Mouse (Mus musculus) heart, adult 2 months (tissue): ENCODE data around the gene Zfp846. TPM values are rescaled to one million over a fixed set of nuclear protein-coding genes. Genes with fewer than 3 reads are reported as not detected.

Experiments
- DNase-seq, 2 experiments: peaks; one replicate each; pipeline ENCODE4 v3.0.0; 2021
- H3K27ac ChIP-seq: fragments of 200-600 bp; 2 replicates; pipeline ENCODE4 v1.8.1; 2022
- H3K27me3 ChIP-seq: fragments of 200-500 bp; 2 replicates; pipeline ENCODE4 v1.6.1; 2012; ENCODE audit warnings: mild to moderate bottlenecking, low read length, inconsistent platforms, mixed read lengths; ENCODE audit not compliant: control insufficient read depth, insufficient read depth
- H3K36me3 ChIP-seq: fragments of 200-500 bp; 2 replicates; pipeline ENCODE4 v1.6.1; 2012; ENCODE audit warnings: low read length, inconsistent platforms; ENCODE audit not compliant: control insufficient read depth, insufficient read depth
- H3K4me1 ChIP-seq: fragments of 200-500 bp; 2 replicates; pipeline ENCODE4 v1.6.1; 2011; ENCODE audit warnings: low read length; ENCODE audit not compliant: control insufficient read depth, insufficient read depth
- H3K4me3 ChIP-seq: fragments of 200-600 bp; 2 replicates; pipeline ENCODE4 v1.8.1; 2022
- H3K79me2 ChIP-seq: fragments of 200-500 bp; replicated peaks from 2 replicates; pipeline ENCODE4 v1.6.1; 2012; ENCODE audit warnings: mild to moderate bottlenecking, inconsistent platforms, low read length, moderate library complexity, mixed read lengths; ENCODE audit not compliant: control insufficient read depth, insufficient read depth
- H3K9ac ChIP-seq: fragments of 200-500 bp; 2 replicates; pipeline ENCODE4 v1.6.1; 2012; ENCODE audit warnings: low read depth, mild to moderate bottlenecking, control low read depth, inconsistent platforms, low read length, mixed read lengths
- CTCF ChIP-seq: fragments of 200-600 bp; IDR thresholded peaks from 2 replicates; pipeline ENCODE4 v1.8.1; 2022; ENCODE audit warnings: antibody characterized with exemption, mild to moderate bottlenecking, moderate library complexity
- EP300 ChIP-seq: fragments of 200-500 bp; IDR thresholded peaks from 2 replicates; pipeline ENCODE4 v1.6.1; 2011; ENCODE audit warnings: low read depth, low read length, control low read depth; ENCODE audit not compliant: insufficient read depth
- POLR2A ChIP-seq: fragments of 200-500 bp; IDR thresholded peaks from 2 replicates; pipeline ENCODE4 v1.6.1; 2011; ENCODE audit warnings: mild to moderate bottlenecking, low read depth, low read length, control low read depth; ENCODE audit not compliant: insufficient read depth
- WGBS: fragments of 180-500 bp; shearing (Covaris S2); methylation state at CpG from one replicate; pipeline ENCODE4 v1.1.7; 2018; 5-methylcytosine and 5-hydroxymethylcytosine counted together
- intact Hi-C: fragments of 180-260 bp; cut with DNase I; formaldehyde crosslinking; loops from one replicate; pipeline ENCODE4 v1.15.1; 2025
- long read RNA-seq: library from polyadenylated mRNA; stranded (forward); transcript quantifications from one replicate; pipeline ENCODE4 v2.0.0, GENCODE M21; 2021
- polyA plus RNA-seq: library from polyadenylated mRNA; depleted of rRNA; stranded (reverse); fragments of >200 nt; gene quantifications from 2 replicates; pipeline ENCODE4 v1.2.3, GENCODE M21; 2012; rRNA removed
- total RNA-seq, 2 experiments: library from RNA; stranded (reverse); gene quantifications; 2 replicates each; pipeline ENCODE4 v1.2.3; 2021

Zfp846 gene
- total RNA-seq (1 to 10 TPM; 4.7 to 5.1 TPM), polyA plus RNA-seq (1.4 and 3.5 TPM in 2 replicates)
- long read RNA-seq, full-length matches to known transcripts: 2 of 4 reads
- long read RNA-seq, partial matches to known transcripts: 1 of 4 reads
- long read RNA-seq, other reads (novel, unspliced or antisense): 1 of 4 reads

DNA sequence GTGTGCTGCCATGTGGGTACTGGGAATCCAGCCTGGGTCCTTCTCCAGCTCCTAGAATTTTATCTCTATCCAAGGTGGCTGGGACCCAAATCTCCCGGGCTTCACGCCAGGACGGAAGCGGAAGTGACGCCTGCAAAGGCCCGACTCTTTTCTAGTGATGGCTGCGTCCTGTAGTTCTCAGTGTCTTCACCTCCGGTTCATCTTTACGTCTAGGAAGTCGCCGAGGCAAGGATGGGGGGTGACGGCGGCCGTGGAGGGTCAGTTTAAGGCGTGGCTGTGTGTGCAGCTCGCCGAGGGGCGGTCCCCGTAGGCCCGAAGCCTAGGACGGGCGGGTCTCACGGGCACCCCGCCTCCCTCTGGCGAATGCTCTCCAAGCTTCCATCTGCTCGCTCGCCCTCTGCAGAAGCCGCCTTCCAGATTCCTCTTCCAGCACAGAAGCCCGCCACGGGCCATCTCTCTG lies at the start of gene Zfp846:
TSS of gene Zfp846 (plus strand) at position 117 of the 460 bp plus-strand sequence.
- DNase-seq: peak; percentile 99
- no peaks in the 10 kb centered on the region for H3K36me3 ChIP-seq
- intact Hi-C loops: loop anchor here (1.0 to 10.0 kb wide), 6 partner anchors 26 to 196 kb away; partner anchors contain the start of genes Ubl5, Zfp426 and Zfp560
- no peaks in the 10 kb centered on the region for H3K27me3 ChIP-seq
- H3K4me1 ChIP-seq: no peaks in the 10 kb centered on the region
- peaks cover 4% of the 10 kb centered on the region; the same call in 1 of the 2 replicates for H3K79me2 ChIP-seq
- peak within 1 kb of the TSS; percentile 74 for H3K27ac ChIP-seq
- TF ChIP-seq EP300: peak; percentile 83
- peak; percentile 52; the same call in 1 of the 2 replicates for TF ChIP-seq POLR2A
- peak; percentile 45 for TF ChIP-seq CTCF
- H3K9ac ChIP-seq: peak within 1 kb of the TSS; percentile 56
- peak within 1 kb of the TSS; percentile 69 for H3K4me3 ChIP-seq
- under 1% methylated on average over 30 of the region's 30 CpGs for WGBS

GRCm38 (mm10) chr9:20534326-20534926 lies 46.7 kb upstream of the Zfp846 start:
- 75% methylated on average over 8 of the region's 8 CpGs for WGBS
- no peak for TF ChIP-seq CTCF
- no peaks in the 10 kb centered on the region for H3K4me1 ChIP-seq
- no peak overlapping the region for H3K4me3 ChIP-seq
- no peaks in the 10 kb centered on the region for H3K36me3 ChIP-seq
- DNase-seq: no peak
- H3K27me3 ChIP-seq: no peaks in the 10 kb centered on the region
- H3K79me2 ChIP-seq: no peaks in the 10 kb centered on the region
- H3K27ac ChIP-seq: no peak overlapping the region
- intact Hi-C loops: no loop called here
- no peak overlapping the region for H3K9ac ChIP-seq

GRCm38 (mm10) chr9:20536598-20536997 lies 44.5 kb upstream of the Zfp846 start:
- intact Hi-C loops: no loop called here
- WGBS: 80% methylated on average over 2 of the region's 2 CpGs

DNA sequence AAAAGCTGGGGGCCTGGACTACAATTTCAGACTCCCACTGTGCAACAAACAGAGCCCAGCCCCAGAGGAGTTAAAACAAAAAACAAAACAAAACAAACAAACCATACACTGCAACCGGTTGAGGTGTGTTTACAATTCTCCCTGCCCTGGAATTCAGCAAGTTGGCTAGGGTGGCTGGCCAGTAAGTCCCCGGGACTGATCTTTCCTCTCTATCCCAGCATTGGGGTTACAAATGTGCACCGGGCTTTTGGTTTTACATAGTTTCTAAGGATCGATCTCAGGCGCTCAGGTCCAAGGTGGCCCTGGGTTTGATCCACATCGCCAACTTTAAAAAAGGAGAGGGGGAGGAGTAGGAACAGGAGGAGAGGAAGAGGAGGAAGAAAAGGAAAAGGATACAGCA lies 37.6 kb upstream of the Zfp846 start:
- H3K4me1 ChIP-seq: peaks cover 1% of the 10 kb centered on the region; the same call in 1 of the 2 replicates
- DNase-seq: no peak
- H3K27me3 ChIP-seq: no peaks in the 10 kb centered on the region
- TF ChIP-seq POLR2A (no peak), CTCF (no peak)
- H3K9ac ChIP-seq: no peak overlapping the region
- H3K36me3 ChIP-seq: no peaks in the 10 kb centered on the region
- H3K79me2 ChIP-seq: no peaks in the 10 kb centered on the region
- no peak overlapping the region for H3K4me3 ChIP-seq
- intact Hi-C loops: loop anchor here (10.0 kb wide), 1 partner anchor 159 kb away; the partner anchor contains the start of gene Zfp560
- 41% methylated on average over 6 of the region's 6 CpGs for WGBS
- H3K27ac ChIP-seq: peak overlapping the region; percentile 80

More at GRCm38 (mm10) chr9:20536598-20536997, 44.5 kb upstream of the Zfp846 start:
- H3K4me1 ChIP-seq: no peaks in the 10 kb centered on the region
- no peaks in the 10 kb centered on the region for H3K79me2 ChIP-seq
- no peaks in the 10 kb centered on the region for H3K36me3 ChIP-seq
- H3K27me3 ChIP-seq: no peaks in the 10 kb centered on the region
- H3K4me3 ChIP-seq: no peak overlapping the region
- no peak overlapping the region for H3K9ac ChIP-seq
- no peak overlapping the region for H3K27ac ChIP-seq
- DNase-seq: no peak
- no peak for TF ChIP-seq CTCF
- TF ChIP-seq POLR2A: no peak
- TF ChIP-seq EP300: no peak

DNA sequence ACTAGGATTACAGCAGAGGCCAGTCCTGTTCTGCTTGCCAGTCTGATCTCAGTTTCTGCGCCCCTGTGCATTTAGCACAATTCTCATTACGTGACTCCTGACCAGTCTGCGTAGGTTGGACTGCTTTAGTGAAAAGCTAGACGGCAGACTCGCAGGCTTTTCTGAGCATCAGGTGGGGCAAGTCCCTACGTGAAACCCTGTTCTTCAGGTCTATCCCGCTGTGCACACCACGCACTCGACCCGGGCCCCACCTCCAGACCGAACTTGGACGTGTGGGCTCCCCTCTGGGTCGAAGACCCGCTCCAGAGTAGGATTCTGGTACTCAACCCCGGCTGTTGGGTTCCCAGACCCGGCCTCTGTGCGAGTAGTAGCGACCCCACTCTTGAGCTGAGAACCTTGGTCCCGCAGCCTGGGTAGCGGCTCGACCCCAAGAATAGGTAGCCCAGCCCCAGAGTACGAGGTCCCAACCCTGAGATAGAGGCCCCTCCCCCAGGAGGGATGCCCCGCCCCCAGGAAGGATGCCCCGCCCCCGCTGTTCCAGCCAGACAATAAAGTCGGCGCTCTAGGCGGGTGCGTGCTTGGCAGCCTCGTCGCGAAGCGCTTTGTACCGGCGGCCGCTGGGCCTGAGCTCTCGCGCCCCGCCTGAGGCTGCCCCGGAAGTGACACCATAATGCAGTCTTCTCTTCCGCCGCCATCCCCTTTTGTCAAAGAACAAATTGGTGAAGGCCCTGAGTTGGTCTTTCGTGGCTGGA lies 36.8 kb upstream of the Zfp846 start:
- DNase-seq: peak; percentile 86 to 89
- peaks cover 1% of the 10 kb centered on the region; the same call in 1 of the 2 replicates for H3K4me1 ChIP-seq

More for the DNA sequence above, 36.8 kb upstream of the Zfp846 start:
- no peaks in the 10 kb centered on the region for H3K36me3 ChIP-seq
- WGBS: 3% methylated on average over 43 of the region's 43 CpGs
- intact Hi-C loops: loop anchor here (2.0 to 10.0 kb wide), 3 partner anchors 23 to 159 kb away; partner anchors contain the start of genes Zfp266, Zfp426 and Zfp560
- no peaks in the 10 kb centered on the region for H3K79me2 ChIP-seq
- TF ChIP-seq CTCF (peak; percentile 49), POLR2A (peak; percentile 73), EP300 (no peak)
- peak overlapping the region; percentile 80 for H3K27ac ChIP-seq
- H3K4me3 ChIP-seq: peak overlapping the region; percentile 51
- no peaks in the 10 kb centered on the region for H3K27me3 ChIP-seq
- H3K9ac ChIP-seq: peak overlapping the region; percentile 80
